Mouse (Mus musculus): Measurements from ENCODE around the gene Hoxb5. TPM values are rescaled to one million over a fixed set of nuclear protein-coding genes. Genes with fewer than 3 reads are reported as not detected.

Hoxb5 gene
- total RNA-seq, 2 experiments from 2014 or later, result 0.07 TPM; not detected in 1

DNA sequence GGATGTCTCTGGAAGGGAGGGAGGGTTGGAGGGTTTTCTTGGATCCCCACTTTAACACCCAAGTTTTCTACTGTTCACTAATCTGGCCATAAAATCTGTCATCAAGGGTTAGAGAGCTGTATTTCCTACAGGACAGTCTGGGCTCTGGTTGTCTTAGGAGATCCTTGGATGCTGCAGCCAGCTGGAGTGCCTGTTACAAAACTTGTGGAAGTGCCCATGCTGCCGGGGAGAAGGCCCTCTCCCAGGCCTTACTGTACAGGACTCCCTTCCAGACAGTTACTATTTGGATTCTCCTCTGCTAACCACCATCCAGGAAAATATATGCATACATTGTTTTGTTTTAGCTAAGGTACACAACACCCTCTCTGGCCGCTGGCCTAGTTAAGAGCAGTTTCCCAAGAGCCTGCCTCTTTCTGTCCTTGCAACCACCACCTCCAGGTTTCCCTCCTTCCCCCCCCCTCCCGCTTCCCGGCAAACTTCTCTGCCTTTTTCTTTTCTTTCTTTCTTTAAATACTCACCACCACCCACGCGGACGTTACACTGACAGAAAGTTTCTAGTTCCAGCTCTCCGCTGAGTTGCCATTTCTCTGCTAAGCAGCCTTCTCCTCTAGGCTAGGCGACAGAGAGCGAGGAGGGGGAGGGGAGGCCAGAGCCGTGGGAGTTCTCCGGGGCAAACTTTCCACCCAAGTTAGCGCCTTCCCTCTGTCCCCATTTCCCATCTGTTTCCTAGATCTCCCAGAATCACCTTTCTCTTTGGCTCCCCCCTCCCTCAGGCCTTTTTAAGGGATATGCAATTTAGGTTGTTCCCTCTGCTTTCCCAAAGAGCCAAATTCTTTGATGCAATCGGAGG is 46.6 kb downstream of the Hoxb5 start:
- ATAC-seq (replicated peaks; ENCODE audit: poor library complexity), result no peak

DNA sequence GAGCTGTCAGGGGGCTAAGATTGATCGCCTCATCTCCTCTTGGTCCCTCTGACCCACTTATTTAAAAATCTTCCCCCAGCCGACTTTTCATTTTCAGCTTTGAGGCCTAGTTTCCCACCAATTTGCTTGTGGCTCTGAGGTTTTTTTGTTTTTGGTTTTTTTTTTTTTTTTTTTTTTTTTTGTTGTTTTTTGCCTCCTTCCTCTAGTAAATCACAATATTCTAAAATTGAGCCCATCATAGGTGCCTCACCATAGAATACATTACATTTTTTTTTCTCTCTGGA is 47.1 kb downstream of the Hoxb5 start, which contains the start of gene Hoxb2:
Gene Hoxb2 (plus strand): TSS at position 185 of the 284 bp plus-strand sequence.
- no peak for ATAC-seq (replicated peaks; ENCODE audit: poor library complexity)

DNA sequence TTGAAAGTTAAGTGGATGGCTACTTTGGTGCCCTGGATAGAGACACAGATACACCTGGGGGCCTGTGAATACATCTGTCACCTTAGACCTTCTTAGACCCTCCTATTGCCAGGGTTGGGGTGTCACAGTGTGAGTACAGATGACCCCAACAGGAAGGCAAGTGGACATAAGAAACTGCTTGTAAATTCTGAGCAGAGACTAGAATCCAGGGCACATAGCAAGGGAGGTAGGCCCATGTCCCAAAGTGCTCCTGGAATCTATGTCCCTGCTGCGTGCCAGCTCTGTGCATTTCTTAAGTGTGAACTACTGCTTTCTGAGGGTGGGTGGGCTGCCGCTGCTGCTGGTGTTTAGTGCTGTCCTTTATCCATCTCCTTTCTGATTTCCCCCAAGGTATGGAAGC is 47.7 kb downstream of the Hoxb5 start:
- ATAC-seq (replicated peaks; ENCODE audit: poor library complexity), result no peak

DNA sequence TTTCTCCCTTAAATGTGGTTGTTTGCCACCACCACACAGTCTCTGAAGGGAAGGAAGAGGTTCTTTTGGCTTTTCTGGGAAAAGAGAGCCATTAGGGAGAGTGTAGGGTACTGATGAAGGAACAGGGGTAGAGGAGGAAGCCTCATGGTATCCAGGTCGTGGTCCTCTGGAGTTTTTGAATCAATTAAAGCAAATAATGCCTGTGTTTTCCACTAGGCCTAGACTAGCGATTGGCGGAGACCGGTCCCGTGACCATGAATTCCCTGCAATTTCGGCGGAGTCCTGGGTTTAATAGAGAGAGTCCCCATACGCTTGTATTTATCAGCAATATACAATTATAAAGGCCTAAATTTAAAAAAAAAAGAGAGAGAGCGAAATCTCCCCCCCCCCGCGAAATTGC is 48.2 kb downstream of the Hoxb5 start:
- ATAC-seq (replicated peaks; ENCODE audit: poor library complexity), result no peak

DNA sequence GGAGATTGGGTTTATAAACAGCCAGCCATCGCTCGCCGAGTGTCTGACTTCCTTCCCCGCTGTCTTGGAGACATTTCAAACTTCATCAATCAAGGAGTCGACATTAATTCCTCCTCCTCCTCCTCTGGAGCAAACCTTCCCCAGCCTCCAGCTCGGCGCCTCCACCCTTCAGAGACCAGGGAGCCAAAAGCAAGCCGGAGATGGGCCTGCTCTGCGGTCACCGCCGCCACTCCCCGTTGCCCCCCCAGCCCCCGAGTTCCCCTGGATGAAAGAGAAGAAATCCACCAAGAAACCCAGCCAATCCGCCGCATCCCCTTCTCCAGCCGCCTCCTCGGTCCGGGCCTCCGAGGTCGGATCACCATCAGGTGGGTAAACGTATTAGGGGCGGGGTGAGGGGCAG is 48.7 kb downstream of the Hoxb5 start:
- ATAC-seq (replicated peaks; ENCODE audit: poor library complexity), result no peak

DNA sequence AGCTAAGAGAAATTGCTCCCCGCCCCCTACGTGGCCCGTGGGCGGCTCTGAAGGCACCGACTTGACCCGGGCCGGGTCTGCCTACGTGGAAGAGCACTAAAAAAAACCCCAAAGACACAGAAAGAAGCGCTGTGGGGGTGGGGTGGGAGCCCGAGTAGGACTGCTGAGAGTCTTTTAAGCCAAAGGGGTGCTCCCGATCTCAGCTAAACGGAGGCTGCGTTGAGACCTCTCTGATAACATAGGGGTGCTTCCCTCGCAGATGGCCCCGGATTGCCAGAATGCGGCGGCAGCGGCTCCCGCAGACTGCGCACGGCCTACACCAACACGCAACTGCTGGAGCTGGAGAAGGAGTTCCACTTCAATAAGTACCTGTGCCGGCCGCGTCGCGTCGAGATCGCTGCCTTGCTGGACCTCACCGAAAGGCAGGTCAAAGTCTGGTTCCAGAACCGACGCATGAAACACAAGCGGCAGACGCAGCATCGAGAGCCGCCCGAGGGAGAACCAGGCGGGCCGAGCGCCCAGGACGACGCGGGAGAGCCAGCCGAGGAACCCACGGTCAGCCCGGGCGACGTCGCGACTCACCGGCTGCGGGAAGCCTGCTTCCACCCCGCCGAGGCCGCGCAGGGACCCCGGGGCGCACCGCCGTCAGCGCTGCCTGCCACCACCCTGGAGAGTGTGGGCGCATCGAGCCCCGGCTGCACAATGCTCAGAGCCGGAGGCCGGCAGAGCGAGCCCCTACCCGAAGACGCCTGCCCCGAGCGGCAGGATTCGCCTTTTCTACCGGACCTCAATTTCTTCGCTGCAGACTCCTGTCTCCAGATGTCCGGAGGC is 49.8 kb downstream of the Hoxb5 start:
- no peak for ATAC-seq (replicated peaks; ENCODE audit: poor library complexity)

DNA sequence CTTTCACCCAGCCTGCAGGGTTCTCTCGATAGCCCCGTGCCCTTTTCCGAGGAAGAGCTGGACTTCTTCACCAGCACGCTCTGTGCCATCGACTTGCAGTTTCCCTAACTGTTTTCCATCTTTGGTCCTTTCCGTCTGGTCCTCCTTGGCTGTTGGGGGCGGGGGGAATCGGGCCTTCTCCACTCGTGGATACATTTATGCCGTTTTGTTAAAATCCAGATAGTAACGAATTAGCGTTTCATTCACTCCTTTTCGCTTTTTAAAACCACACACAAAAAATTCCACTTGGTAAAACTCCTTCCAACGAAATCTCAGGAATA is 50.3 kb downstream of the Hoxb5 start:
- ATAC-seq (replicated peaks; ENCODE audit: poor library complexity), result no peak

DNA sequence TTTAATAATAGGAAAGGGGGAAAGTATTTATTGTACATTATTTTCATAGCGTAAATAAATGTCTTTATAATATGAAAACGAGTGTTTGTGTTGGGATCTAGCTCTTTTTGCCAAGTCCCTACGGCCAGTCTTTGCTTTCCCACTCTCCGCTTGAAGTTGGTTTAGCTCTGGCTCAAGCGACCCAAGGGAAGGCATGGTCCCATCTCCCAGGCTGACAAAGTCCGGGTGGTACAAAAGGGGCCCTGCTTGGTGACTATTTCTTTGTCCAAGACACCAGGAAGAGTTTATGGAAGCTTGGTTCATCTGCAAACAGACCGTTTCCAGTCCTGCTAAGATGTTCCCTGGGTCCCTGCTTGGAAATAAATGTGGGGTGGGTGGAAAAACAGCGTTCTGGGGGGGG is 50.8 kb downstream of the Hoxb5 start:
- ATAC-seq (replicated peaks; ENCODE audit: poor library complexity), result no peak

DNA sequence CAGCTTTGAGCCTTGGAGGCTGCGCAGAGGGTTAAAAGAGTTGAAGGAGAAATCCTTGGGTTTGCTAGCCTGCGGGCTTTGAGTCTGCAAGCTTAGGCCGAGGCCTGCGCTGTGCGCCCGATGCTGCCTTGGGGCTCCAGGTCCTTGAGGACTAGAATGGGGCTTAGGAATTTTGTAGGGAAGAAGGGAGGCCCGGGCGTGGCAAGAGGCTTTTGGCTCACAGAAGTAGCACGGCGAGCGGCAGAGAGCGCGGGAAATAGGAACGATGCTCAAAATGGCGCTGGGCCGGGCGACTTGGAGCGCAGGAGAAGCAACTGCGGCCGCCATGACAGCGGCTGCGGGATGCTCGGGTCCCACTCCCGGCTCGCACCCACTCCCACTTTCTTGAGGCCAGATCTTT is 51.2 kb downstream of the Hoxb5 start:
- no peak for ATAC-seq (replicated peaks; ENCODE audit: poor library complexity)

DNA sequence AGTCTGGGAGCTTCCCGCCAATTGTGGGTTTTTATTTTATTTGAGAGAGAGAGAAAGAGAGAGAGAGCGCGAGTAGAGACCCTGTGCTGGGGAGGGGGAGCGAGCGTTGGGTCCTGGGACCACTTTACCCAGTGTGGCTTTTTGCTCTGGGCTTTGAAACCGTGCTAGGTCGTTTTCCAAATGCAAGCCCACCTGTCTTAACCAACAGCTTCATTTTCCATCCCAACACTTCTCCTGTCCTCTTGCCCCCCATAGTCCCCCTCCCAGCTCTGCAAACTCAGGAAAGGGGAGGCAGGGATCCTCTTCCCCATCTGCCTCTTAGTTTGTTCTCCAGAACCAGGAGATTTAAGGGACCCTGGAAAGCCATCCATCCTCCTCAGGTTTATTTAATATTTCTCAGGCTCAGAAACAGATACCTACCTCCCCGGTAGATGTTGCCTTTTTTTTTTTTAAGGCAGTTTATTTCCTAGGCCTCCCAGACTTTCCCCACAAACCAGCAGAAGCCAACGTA is 51.7 kb downstream of the Hoxb5 start:
- ATAC-seq (replicated peaks; ENCODE audit: poor library complexity), result no peak

Other genes starting within 250 kb of the Hoxb5 start
- 21.3 and 21.8 TPM in 2 replicates for gene Ube2z, start 237.9 kb upstream of the Hoxb5 start, total RNA-seq (2015)
- 18.2 and 19.3 TPM in 2 replicates for gene Ube2z, start 237.9 kb upstream of the Hoxb5 start, total RNA-seq (2017)
- 577 and 669 TPM in 2 replicates for gene Atp5g1, start 227.7 kb upstream of the Hoxb5 start, total RNA-seq (2015)
- 72.0 and 102 TPM in 2 replicates for gene Atp5g1, start 227.7 kb upstream of the Hoxb5 start, total RNA-seq (2017)
- not detected in 2 replicates for gene Calcoco2, start 191.4 kb upstream of the Hoxb5 start, total RNA-seq (2015)
- not detected in 2 replicates for gene Calcoco2, start 191.4 kb upstream of the Hoxb5 start, total RNA-seq (2017)
- not detected in 2 replicates for gene Ttll6, start 169.6 kb upstream of the Hoxb5 start, total RNA-seq (2015)
- not detected in 2 replicates for gene Ttll6, start 169.6 kb upstream of the Hoxb5 start, total RNA-seq (2017)
- not detected in 2 replicates for gene Hoxb13, start 109.0 kb upstream of the Hoxb5 start, total RNA-seq (2015)
- gene Hoxb13, start 109.0 kb upstream of the Hoxb5 start, total RNA-seq (2017), result not detected in 2 replicates
- not detected in 2 replicates for gene Hoxb9, start 31.9 kb upstream of the Hoxb5 start, total RNA-seq (2015)
- gene Hoxb9, start 31.9 kb upstream of the Hoxb5 start, total RNA-seq (2017), result not detected in 2 replicates
- not detected in 2 replicates for gene Hoxb8, start 21.4 kb upstream of the Hoxb5 start, total RNA-seq (2015)
- gene Hoxb8, start 21.4 kb upstream of the Hoxb5 start, total RNA-seq (2017), result not detected in 2 replicates
- not detected in 2 replicates for gene Hoxb7, start 16.7 kb upstream of the Hoxb5 start, total RNA-seq (2015)
- not detected in 2 replicates for gene Hoxb7, start 16.7 kb upstream of the Hoxb5 start, total RNA-seq (2017)
- gene Hoxb6, start 10.9 kb upstream of the Hoxb5 start, total RNA-seq (2015), result not detected in 2 replicates
- 0.30 TPM in 1 of 2 replicates, not detected in the other for gene Hoxb6, start 10.9 kb upstream of the Hoxb5 start, total RNA-seq (2017)
- gene Hoxb4, start 14.9 kb downstream of the Hoxb5 start, total RNA-seq (2015), result 1.7 and 2.7 TPM in 2 replicates
- 1.5 and 2.2 TPM in 2 replicates for gene Hoxb4, start 14.9 kb downstream of the Hoxb5 start, total RNA-seq (2017)
- 1.2 and 1.6 TPM in 2 replicates for gene Hoxb3, start 20.0 kb downstream of the Hoxb5 start, total RNA-seq (2015)
- 0.83 and 1.3 TPM in 2 replicates for gene Hoxb3, start 20.0 kb downstream of the Hoxb5 start, total RNA-seq (2017)
- gene Hoxb2, start 47.2 kb downstream of the Hoxb5 start, total RNA-seq (2015), result 0.07 and 0.49 TPM in 2 replicates
- 0.12 and 0.14 TPM in 2 replicates for gene Hoxb2, start 47.2 kb downstream of the Hoxb5 start, total RNA-seq (2017)
- gene Hoxb1, start 62.4 kb downstream of the Hoxb5 start, total RNA-seq (2015), result not detected in 2 replicates
- not detected in 2 replicates for gene Hoxb1, start 62.4 kb downstream of the Hoxb5 start, total RNA-seq (2017)
- gene Skap1, start 161.3 kb downstream of the Hoxb5 start, total RNA-seq (2015), result 0.32 TPM in 1 of 2 replicates, not detected in the other
- gene Skap1, start 161.3 kb downstream of the Hoxb5 start, total RNA-seq (2017), result 0.46 TPM in 1 of 2 replicates, not detected in the other